Mouse (Mus musculus) heart, embryonic 10.5 days (tissue): ENCODE measurements around the gene Gm1043. TPM values are rescaled to one million over a fixed set of nuclear protein-coding genes. Genes with fewer than 3 reads are reported as not detected.

ENCODE experiments used
- DNase-seq: peaks from one replicate; pipeline ENCODE4 v3.0.0-alpha.2; 2017; ENCODE audit warnings: low spot score
- H3K27ac ChIP-seq: fragments of 300-500 bp; sonication (generic); 2 replicates; pipeline ENCODE4 v1.5.1; 2016; ENCODE audit warnings: mild to moderate bottlenecking
- H3K27me3 ChIP-seq: fragments of 300-500 bp; sonication (generic); 2 replicates; pipeline ENCODE4 v1.6.1; 2016; ENCODE audit warnings: mild to moderate bottlenecking; ENCODE audit not compliant: poor library complexity, insufficient read depth, severe bottlenecking
- H3K36me3 ChIP-seq: fragments of 300-500 bp; sonication (generic); 2 replicates; pipeline ENCODE4 v1.6.1; 2016; ENCODE audit warnings: mild to moderate bottlenecking, moderate library complexity
- H3K4me1 ChIP-seq: fragments of 300-500 bp; sonication (generic); 2 replicates; pipeline ENCODE4 v1.6.1; 2016; ENCODE audit warnings: mild to moderate bottlenecking
- H3K4me3 ChIP-seq: fragments of 300-500 bp; sonication (generic); 2 replicates; pipeline ENCODE4 v1.5.1; 2016; ENCODE audit warnings: mild to moderate bottlenecking, moderate library complexity
- H3K9me3 ChIP-seq: fragments of 300-500 bp; sonication (generic); 2 replicates; pipeline ENCODE4 v1.6.1; 2016; ENCODE audit warnings: mild to moderate bottlenecking, moderate library complexity
- WGBS: fragments of 180-500 bp; shearing (Covaris S2); methylation state at CpG from one replicate; pipeline ENCODE4 v1.1.7; 2016; 5-methylcytosine and 5-hydroxymethylcytosine counted together
- polyA plus RNA-seq: library from polyadenylated mRNA; unstranded; fragments of >200 nt; fragmentation: Nextera tagmentation; extraction: Ambion mirVana; gene quantifications from 2 replicates; pipeline ENCODE4 v1.2.1, GENCODE M21; 2016

The Gm1043 gene
- polyA plus RNA-seq, 1 experiment from 2014 or later: not detected

DNA sequence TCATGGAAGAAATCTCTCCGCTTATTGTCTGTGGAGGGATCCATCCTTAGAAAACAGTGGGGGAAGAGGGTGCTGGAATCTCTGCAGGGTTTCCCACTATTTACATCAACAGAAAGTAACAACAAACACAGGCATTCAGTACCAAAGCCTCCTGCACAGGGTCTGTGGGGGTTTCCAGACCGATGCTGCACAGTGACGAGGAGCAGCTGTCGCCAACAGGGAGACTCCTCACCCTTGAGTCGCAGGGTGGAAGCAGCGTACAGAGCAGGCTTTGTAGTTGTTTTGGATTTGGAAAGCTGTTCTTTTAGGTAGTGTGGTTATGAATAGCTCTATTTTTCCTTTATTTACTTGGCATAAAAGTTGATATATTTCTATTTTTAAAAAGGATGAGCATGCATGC lies 16.9 kb downstream of the Gm1043 start:
- H3K27me3 ChIP-seq: peaks cover 45% of the 10 kb centered on the region; the same call in 1 of the 2 replicates
- WGBS: 47% methylated on average over 6 of the region's 6 CpGs
- H3K36me3 ChIP-seq: no peaks in the 10 kb centered on the region
- H3K4me1 ChIP-seq: no peaks in the 10 kb centered on the region
- no peaks in the 10 kb centered on the region for H3K9me3 ChIP-seq
- no peak for DNase-seq
- H3K27ac ChIP-seq: no peak overlapping the region
- H3K4me3 ChIP-seq: no peak overlapping the region

DNA sequence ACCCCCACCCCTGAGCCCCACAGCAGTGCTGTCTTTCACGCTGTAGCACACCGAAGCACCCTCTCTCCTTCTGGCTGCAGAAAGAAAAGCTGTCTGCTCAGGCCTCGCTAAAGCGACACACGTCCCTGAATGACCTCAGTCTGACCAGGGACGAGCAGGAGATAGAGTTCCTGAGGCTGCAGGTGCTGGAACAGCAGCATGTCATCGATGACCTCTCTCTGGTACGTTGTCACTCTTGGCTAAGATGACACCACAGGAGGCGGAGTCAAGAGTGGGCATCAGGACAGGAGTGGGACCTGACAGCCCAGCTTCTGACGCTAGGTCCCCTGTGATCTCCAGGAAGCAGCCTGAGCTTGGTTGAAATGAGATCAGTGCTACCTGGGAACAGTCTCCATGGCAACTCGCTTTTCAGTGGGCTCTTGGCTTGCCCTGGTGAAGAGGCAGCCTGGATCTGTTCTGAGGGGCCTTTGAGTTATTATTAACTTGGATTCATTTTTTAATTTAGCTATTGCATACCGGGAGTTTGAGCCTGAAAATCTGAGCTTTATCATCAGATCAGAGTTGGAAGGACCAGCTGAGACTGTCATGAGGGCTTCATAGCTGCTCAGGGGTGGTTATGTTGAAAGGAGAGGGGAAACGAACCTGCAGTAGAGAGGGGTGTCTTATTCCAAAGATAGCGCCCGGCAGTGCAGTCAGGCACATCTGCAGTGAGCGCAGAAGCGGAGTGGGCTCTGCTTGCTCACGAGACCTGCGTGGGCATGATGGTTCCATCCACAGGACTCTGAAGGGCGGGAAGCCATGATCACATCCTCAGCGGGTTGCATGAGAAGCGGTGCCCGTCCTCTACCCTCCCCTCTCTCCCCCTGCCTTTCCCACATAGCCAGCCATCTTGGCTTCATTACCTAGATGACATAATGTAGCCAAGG lies 20.6 kb downstream of the Gm1043 start:
- DNase-seq: no peak
- H3K36me3 ChIP-seq: no peaks in the 10 kb centered on the region
- peaks cover 35% of the 10 kb centered on the region for H3K27me3 ChIP-seq
- no peaks in the 10 kb centered on the region for H3K9me3 ChIP-seq
- 72% methylated on average over 23 of the region's 23 CpGs for WGBS
- no peak overlapping the region for H3K4me3 ChIP-seq
- H3K4me1 ChIP-seq: no peaks in the 10 kb centered on the region
- H3K27ac ChIP-seq: no peak overlapping the region

DNA sequence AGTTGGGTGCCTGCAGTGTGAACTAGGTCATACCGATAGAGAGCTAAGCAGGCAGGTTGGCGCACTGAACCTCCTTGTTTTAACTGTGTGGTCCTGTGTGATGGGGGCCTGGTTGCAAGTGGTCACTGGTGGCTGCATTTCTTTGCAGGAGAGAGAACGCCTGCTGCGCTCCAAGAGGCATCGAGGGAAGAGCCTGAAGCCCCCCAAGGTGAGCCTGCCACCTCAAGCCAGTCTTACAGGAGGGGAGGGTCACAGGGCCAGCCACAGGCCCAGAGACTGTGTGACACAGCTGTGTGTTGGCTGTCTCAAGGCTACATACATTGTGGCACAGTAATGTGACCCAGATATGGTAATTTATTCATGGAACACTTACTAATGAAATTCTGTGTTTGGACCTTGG lies 21.9 kb downstream of the Gm1043 start:
- DNase-seq: no peak
- no peak overlapping the region for H3K27ac ChIP-seq
- H3K27me3 ChIP-seq: peaks cover 22% of the 10 kb centered on the region; the same call in 1 of the 2 replicates
- H3K9me3 ChIP-seq: no peaks in the 10 kb centered on the region
- WGBS: 68% methylated on average over 5 of the region's 5 CpGs
- no peaks in the 10 kb centered on the region for H3K4me1 ChIP-seq
- no peaks in the 10 kb centered on the region for H3K36me3 ChIP-seq
- H3K4me3 ChIP-seq: no peak overlapping the region

DNA sequence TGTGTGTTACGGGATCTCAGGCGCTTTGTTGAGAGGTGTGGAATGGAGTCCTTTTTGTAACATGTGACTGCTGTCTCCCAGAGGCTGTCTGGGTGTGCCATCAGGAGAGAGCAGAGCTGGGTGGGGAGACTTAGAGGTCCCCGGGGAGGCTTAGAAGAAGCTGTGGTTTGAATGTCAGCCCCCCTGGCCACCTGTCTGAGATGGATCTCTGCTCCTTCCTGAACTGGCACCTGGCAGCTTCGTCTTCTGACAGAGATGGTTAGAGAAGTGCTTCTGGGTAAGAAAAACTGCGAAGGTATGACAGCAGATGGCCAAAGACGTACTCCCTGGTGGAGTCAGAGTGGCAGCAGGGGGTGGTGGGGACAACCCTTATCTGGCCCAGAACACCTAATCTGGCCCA lies 22.4 kb downstream of the Gm1043 start:
- 77% methylated on average over 6 of the region's 6 CpGs for WGBS
- Histone ChIP-seq H3K27ac (no peak overlapping the region), H3K27me3 (peaks cover 21% of the 10 kb centered on the region; the same call in 1 of the 2 replicates), H3K9me3 (no peaks in the 10 kb centered on the region), H3K36me3 (no peaks in the 10 kb centered on the region), H3K4me3 (no peak overlapping the region), H3K4me1 (no peaks in the 10 kb centered on the region; the same call in 1 of the 2 replicates)
- DNase-seq: no peak

DNA sequence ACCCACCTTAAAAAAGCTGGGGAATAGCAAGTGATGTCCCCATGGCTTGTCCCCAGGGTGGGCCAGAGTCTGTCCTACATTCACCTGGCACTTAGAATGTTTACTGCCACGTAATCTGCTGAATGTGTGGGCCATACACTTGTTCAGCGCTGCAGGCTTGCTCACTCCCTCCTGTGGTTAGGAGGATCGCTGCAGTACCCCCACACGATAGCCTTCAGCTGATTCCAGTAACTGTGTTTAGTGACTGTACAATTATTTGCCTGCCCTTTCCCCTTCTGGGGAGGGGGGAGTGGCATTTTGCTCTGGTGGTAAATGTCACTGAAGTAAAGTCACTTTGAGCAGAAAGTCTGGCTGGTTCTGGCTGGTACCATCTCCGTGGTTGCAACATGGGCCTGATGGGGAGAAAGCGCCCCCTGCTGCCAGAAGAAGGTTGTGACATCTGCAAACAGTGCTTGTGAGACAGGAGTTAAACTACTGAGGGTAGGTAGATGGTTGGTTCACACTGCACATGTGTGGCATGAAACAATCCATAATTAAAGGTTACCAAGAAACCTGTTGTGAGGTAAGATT lies 24.2 kb downstream of the Gm1043 start:
- no peaks in the 10 kb centered on the region for H3K9me3 ChIP-seq
- H3K27me3 ChIP-seq: peaks cover 33% of the 10 kb centered on the region; the same call in 1 of the 2 replicates
- H3K36me3 ChIP-seq: no peaks in the 10 kb centered on the region
- 35% methylated on average over 6 of the region's 6 CpGs for WGBS
- no peaks in the 10 kb centered on the region; the same call in 1 of the 2 replicates for H3K4me1 ChIP-seq
- H3K27ac ChIP-seq: no peak overlapping the region
- peak; percentile 81 for DNase-seq
- no peak overlapping the region for H3K4me3 ChIP-seq

DNA sequence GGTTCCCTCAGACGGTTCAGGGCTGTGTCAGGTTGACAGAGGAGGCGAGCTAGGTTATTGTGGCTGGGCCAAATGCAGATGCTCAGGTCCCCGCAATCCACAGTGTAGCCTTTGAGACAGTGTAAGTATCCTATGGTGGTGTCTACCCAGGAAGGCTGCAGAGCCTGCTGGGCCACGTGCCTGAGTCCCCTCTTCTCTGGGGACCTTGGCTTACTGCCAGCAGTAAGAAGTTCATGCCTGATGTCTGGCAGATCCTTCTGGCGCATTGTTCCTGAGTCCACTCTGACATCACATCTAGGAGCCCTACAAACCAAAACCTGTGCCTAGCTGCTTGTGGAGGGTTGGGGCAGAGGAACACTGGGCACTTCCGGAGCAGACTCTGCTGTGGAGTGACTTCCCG lies 27.2 kb downstream of the Gm1043 start:
- WGBS: 63% methylated on average over 7 of the region's 7 CpGs
- H3K36me3 ChIP-seq: no peaks in the 10 kb centered on the region
- peaks cover 42% of the 10 kb centered on the region for H3K27me3 ChIP-seq
- no peak overlapping the region for H3K27ac ChIP-seq
- H3K4me3 ChIP-seq: no peak overlapping the region
- DNase-seq: no peak
- no peaks in the 10 kb centered on the region for H3K9me3 ChIP-seq
- no peaks in the 10 kb centered on the region; the same call in 1 of the 2 replicates for H3K4me1 ChIP-seq

DNA sequence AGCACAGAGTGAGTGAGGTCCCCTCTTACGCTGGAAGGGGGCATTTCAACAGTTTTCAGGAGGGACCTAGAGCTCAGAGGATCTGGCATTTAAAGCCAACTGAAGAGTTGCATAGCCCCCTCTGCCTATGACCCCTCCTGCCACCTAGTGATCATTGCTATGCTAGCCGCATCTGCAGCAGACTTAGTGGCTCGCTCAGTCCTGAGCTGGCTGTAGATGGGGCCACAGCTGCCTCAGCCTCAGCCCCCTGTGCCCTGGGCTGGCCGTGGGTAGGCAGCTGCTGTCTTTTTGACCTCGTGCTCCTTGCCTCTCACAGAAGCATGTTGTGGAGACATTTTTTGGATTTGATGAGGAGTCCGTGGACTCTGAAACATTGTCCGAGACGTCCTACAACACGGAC lies 32.0 kb downstream of the Gm1043 start:
- Histone ChIP-seq H3K4me3 (no peak overlapping the region), H3K36me3 (no peaks in the 10 kb centered on the region), H3K9me3 (no peaks in the 10 kb centered on the region), H3K4me1 (no peaks in the 10 kb centered on the region; the same call in 1 of the 2 replicates), H3K27me3 (peaks cover 48% of the 10 kb centered on the region; the same call in 1 of the 2 replicates), H3K27ac (no peak overlapping the region)
- DNase-seq: no peak
- 58% methylated on average over 9 of the region's 9 CpGs for WGBS

DNA sequence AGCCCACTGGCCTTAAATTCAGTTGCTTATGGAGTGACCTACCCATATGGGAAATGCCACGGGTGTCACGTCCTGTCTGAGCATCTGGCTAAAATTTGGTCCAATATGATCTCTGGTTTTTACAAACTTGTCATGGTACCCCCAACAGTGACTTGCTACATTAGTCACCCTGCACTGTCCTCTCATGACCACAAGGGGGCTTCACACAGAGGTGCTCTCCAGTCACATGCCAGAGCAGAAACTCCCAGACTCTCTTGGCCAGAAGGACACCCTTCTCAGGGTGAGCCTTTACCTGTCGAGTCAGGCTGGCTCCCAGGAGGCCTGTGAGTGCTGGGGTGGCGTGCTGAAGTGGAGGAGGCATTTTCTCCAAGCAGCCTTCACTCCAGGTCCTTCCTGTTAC lies 33.1 kb downstream of the Gm1043 start:
- Histone ChIP-seq H3K27ac (no peak overlapping the region), H3K27me3 (peaks cover 40% of the 10 kb centered on the region; the same call in 1 of the 2 replicates), H3K4me1 (no peaks in the 10 kb centered on the region), H3K36me3 (no peaks in the 10 kb centered on the region), H3K9me3 (no peaks in the 10 kb centered on the region), H3K4me3 (no peak overlapping the region)
- no peak for DNase-seq
- WGBS: 42% methylated on average over 4 of the region's 4 CpGs

DNA sequence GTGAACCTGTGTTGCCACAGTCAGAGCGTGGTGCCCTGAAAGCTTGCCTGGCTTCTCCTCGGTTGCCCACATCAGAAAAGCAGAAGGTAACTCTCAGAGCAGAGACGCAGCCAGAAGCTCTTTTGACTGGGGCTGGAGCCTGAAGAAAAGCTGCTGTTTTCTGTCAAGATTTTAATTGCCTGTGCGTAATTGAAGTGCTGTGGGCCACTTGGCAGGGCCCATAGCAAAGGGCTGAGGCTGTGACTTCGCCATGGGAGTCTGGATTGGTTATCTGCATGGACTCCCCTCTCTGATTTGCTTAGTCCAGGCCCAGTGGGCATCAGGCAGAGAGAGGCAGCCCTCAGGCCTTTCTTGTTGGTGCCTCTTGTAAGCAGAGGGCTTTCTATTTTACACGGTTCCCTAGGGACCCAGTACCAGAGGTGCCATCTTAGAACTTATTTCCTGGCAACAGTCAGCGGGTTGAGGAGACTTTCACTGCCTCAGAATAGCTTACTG lies 36.1 kb downstream of the Gm1043 start:
- H3K27ac ChIP-seq: no peak overlapping the region
- WGBS: 76% methylated on average over 7 of the region's 7 CpGs
- peaks cover 28% of the 10 kb centered on the region; the same call in 1 of the 2 replicates for H3K27me3 ChIP-seq
- no peak overlapping the region for H3K4me3 ChIP-seq
- H3K36me3 ChIP-seq: no peaks in the 10 kb centered on the region
- no peaks in the 10 kb centered on the region for H3K9me3 ChIP-seq
- no peak for DNase-seq
- no peaks in the 10 kb centered on the region for H3K4me1 ChIP-seq

DNA sequence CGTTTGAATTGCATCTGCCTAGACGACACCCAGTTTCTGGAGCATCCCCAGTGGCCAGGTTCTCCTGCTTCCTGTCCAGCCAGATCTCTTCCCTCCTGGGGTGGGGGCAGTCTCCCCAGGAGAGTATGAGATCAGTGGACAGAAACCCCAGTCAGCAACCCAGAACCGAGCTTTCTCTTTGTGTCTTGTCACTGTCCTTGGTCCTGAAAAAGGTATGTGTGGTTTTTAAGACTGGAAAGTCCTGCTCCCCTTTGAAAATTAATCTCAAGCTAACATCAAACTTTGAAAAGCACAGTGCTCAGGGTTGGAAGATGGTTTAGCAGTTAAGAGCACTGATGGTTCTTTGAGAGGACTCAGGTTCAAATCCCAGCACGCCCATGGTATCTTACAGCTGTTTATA lies 46.7 kb downstream of the Gm1043 start:
- Histone ChIP-seq H3K9me3 (no peaks in the 10 kb centered on the region), H3K27me3 (no peaks in the 10 kb centered on the region), H3K27ac (no peak overlapping the region), H3K36me3 (no peaks in the 10 kb centered on the region), H3K4me3 (no peak overlapping the region), H3K4me1 (no peaks in the 10 kb centered on the region)
- WGBS: 44% methylated on average over 4 of the region's 4 CpGs
- no peak for DNase-seq

DNA sequence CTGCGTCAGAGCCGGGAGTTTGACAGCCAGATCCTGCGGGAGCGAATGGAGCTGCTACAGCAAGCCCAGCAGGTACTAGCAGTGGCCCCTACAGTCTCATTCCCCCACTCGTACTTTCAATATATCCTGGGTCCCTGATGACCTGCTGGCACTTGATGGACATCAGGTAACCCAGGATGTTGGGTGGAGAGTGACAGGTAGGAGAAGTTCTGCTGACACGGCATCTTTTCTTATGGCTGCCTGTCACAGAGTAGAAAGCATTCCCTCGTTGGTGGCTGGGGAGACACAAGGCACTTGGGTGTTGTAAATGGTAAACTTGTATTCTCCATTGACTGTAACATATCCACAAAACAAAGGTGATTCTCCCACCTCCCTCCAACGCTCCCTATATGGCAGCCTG lies 56.6 kb downstream of the Gm1043 start:
- no peaks in the 10 kb centered on the region for H3K9me3 ChIP-seq
- no peak for DNase-seq

DNA sequence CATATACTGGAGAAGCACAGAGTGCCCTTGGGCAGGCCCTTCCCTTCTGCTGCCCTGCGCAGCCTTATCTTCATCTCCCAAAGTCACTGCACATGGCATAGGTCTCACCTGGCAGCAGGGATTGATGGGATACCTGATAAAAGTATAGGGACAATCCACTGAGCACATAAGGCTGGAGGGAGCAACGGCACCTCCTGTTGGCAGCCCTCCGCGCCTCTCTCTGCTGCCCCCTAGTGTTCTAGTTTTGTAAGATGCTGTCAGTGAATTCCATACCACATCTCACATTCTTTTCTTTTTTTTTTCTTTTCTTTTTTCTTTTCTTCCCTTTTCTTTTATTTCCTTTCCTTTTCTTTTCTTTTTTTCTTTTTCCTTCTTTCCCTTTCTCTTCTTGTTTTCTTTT lies 62.4 kb downstream of the Gm1043 start:
- H3K4me1 ChIP-seq: no peaks in the 10 kb centered on the region
- H3K9me3 ChIP-seq: no peaks in the 10 kb centered on the region
- peaks cover 12% of the 10 kb centered on the region; the same call in 1 of the 2 replicates for H3K27me3 ChIP-seq
- no peak overlapping the region for H3K27ac ChIP-seq
- DNase-seq: no peak
- WGBS: 24% methylated on average over 4 of the region's 4 CpGs
- no peak overlapping the region for H3K4me3 ChIP-seq
- H3K36me3 ChIP-seq: no peaks in the 10 kb centered on the region

More for the DNA sequence above, 56.6 kb downstream of the Gm1043 start:
- H3K27ac ChIP-seq: no peak overlapping the region
- H3K4me3 ChIP-seq: no peak overlapping the region
- peaks cover 12% of the 10 kb centered on the region; the same call in 1 of the 2 replicates for H3K27me3 ChIP-seq
- no peaks in the 10 kb centered on the region for H3K36me3 ChIP-seq
- WGBS: 75% methylated on average over 8 of the region's 8 CpGs
- H3K4me1 ChIP-seq: no peaks in the 10 kb centered on the region

DNA sequence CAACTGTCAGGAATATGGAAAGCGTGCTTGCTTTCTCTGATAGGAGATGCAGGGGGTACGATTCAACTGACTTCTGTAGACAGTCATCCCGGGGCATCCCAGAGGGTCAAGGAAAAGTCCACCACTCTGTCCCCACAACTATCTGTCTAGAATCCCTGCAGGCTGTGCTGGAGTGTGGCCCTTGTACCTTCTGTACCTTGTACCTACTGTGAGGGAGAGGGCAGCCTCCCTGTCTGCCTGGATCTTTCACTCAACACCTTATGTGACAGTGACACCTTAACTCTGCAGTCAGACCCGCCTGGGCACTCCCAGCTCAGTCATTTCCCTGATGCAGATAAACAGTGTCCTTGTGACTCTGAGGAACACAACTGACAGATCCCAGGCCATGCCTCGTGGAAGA lies 65.5 kb downstream of the Gm1043 start:
- H3K4me3 ChIP-seq: no peak overlapping the region
- WGBS: 56% methylated on average over 5 of the region's 5 CpGs
- H3K27me3 ChIP-seq: peaks cover 14% of the 10 kb centered on the region

More for the DNA sequence above, 65.5 kb downstream of the Gm1043 start:
- Histone ChIP-seq H3K4me1 (no peaks in the 10 kb centered on the region), H3K9me3 (no peaks in the 10 kb centered on the region), H3K36me3 (no peaks in the 10 kb centered on the region), H3K27ac (no peak overlapping the region)
- no peak for DNase-seq
